Mouse (Mus musculus): Measurements from ENCODE around the gene Cck. TPM values are rescaled to one million over a fixed set of nuclear protein-coding genes. Genes with fewer than 3 reads are reported as not detected.

Gene Cck
- polyA plus RNA-seq, 1 experiment from 2014 or later = not detected

DNA sequence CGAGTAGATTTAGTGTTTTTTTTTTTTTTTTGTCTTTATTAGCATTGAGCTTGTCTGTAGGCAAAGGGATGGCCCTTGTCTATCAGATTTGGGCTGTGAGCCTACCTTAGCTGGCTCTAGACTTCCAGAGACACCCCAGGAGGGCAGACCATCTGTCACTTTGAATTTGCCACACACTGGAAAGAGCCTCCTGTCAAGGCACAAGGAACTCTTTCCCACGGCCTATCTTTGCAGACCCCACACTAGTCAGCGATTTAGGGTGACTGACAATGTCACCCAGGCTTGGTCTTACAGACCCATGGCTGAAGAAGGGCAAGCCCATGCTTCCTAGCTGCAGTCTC, 51.2 kb downstream of the Cck start:
- H3K4me3 ChIP-seq (ENCODE audit: low read depth, low read length) = no peak overlapping the region
- peaks cover 42% of the 10 kb centered on the region for H3K36me3 ChIP-seq (ENCODE audit: insufficient read depth)
- WGBS = 70% methylated on average over 3 of the region's 3 CpGs
- no peak overlapping the region for H3K4me2 ChIP-seq
- no peak for TF ChIP-seq CTCF (IDR thresholded peaks at IDR 0.05; ENCODE audit: low read depth)
- no peaks in the 10 kb centered on the region for H3K27me3 ChIP-seq (ENCODE audit: insufficient read depth, low read length)
- H3K4me1 ChIP-seq (ENCODE audit: insufficient read depth) = no peaks in the 10 kb centered on the region
- H3K9me3 ChIP-seq (ENCODE audit: low read depth, low read length) = no peaks in the 10 kb centered on the region
- no peak overlapping the region for H3K9ac ChIP-seq
- no peak for ATAC-seq (ENCODE audit: insufficient read depth)
- H3K27ac ChIP-seq (ENCODE audit: low read depth) = no peak overlapping the region
- DNase-seq = no peak

DNA sequence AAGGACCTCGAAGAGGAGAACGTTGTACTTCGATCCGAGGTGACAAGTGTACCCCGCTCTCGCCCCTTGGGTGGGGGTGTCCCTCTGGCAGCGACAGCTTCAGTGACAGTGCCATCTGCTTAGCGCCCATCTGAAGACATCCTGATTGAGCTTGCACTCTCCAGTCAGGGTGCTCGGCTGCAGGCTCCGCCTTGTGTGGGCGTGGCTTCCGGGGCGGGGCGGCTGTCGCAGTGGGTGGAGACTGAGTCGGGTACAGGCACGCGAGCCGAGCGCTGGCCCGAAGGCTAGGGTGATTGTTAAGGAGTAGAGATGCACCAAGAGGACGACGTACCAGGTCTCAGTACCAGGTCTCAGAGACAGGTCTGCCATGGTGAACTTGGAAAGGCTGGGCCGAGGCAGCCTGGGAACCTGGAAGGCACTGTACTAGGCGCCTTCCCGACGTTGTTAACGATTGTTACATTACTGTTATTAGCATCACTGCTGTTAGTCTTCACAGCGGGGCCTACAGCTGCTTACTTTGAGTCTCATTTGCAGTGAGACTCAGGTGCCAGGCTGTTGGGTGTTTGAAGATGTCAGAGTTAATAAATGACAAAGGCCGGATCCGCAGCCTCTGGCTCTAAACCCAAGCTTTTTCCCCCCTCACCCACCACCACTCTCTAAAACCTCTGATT, 51.7 kb downstream of the Cck start:
- Histone ChIP-seq H3K4me3 (ENCODE audit: low read depth, low read length) (no peak overlapping the region), H3K36me3 (ENCODE audit: insufficient read depth) (peaks cover 41% of the 10 kb centered on the region), H3K9ac (no peak overlapping the region), H3K27ac (ENCODE audit: low read depth) (no peak overlapping the region), H3K27me3 (ENCODE audit: insufficient read depth, low read length) (no peaks in the 10 kb centered on the region), H3K4me2 (no peak overlapping the region), H3K4me1 (ENCODE audit: insufficient read depth) (no peaks in the 10 kb centered on the region), H3K9me3 (ENCODE audit: low read depth, low read length) (no peaks in the 10 kb centered on the region)
- 72% methylated on average over 31 of the region's 31 CpGs for WGBS
- DNase-seq (no peak), ATAC-seq (ENCODE audit: insufficient read depth) (no peak)
- no peak for TF ChIP-seq CTCF (IDR thresholded peaks at IDR 0.05; ENCODE audit: low read depth)

DNA sequence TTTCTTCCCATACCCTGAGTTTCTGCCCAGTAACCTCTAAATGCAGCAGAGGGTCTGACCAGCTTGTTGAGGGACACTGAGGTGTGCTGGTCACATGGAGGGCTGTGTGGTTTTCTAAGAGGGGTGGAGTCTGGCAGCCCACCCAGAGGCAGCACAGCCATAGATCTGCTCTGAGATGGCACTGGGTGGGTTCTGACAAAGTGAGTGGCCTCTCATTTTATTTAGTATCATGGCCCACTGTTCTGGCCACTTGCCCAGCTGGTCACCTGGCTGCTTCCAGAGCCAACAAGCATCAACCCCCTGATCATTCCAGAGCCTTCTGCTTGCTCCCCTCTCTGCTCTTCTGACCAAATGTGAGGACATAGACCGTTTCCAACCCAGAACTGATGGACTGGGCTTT, 53.3 kb downstream of the Cck start:
- no peak overlapping the region for H3K4me3 ChIP-seq (ENCODE audit: low read depth, low read length)
- no peak overlapping the region for H3K4me2 ChIP-seq
- H3K36me3 ChIP-seq (ENCODE audit: insufficient read depth) = peaks cover 25% of the 10 kb centered on the region
- WGBS = 64% methylated on average over 1 of the region's 1 CpGs
- no peak for ATAC-seq (ENCODE audit: insufficient read depth)
- no peak for DNase-seq
- H3K4me1 ChIP-seq (ENCODE audit: insufficient read depth) = no peaks in the 10 kb centered on the region
- H3K9ac ChIP-seq = no peak overlapping the region
- H3K9me3 ChIP-seq (ENCODE audit: low read depth, low read length) = no peaks in the 10 kb centered on the region
- no peak for TF ChIP-seq CTCF (IDR thresholded peaks at IDR 0.05; ENCODE audit: low read depth)
- H3K27ac ChIP-seq (ENCODE audit: low read depth) = no peak overlapping the region
- no peaks in the 10 kb centered on the region for H3K27me3 ChIP-seq (ENCODE audit: insufficient read depth, low read length)

Other genes with a start within 250 kb of the Cck start
- gene Ulk4, start 218.5 kb downstream of the Cck start, polyA plus RNA-seq (2014; fragmentation: Nextera tagmentation; extraction: Ambion mirVana) = 123 and 125 TPM in 2 replicates
- 20.8 and 20.9 TPM in 2 replicates for gene Trak1, start 198.2 kb downstream of the Cck start, polyA plus RNA-seq (2014; fragmentation: Nextera tagmentation; extraction: Ambion mirVana)
- not detected in 2 replicates for gene Lyzl4, start 146.4 kb upstream of the Cck start, polyA plus RNA-seq (2014; fragmentation: Nextera tagmentation; extraction: Ambion mirVana)
- gene Vipr1, start 147.0 kb upstream of the Cck start, polyA plus RNA-seq (2014; fragmentation: Nextera tagmentation; extraction: Ambion mirVana) = 0.47 and 0.54 TPM in 2 replicates
- gene Sec22c, start 209.8 kb upstream of the Cck start, polyA plus RNA-seq (2014; fragmentation: Nextera tagmentation; extraction: Ambion mirVana) = 8.1 and 9.6 TPM in 2 replicates
- gene Ss18l2, start 214.6 kb upstream of the Cck start, polyA plus RNA-seq (2014; fragmentation: Nextera tagmentation; extraction: Ambion mirVana) = 105 and 109 TPM in 2 replicates
- 70.4 and 74.2 TPM in 2 replicates for gene Nktr, start 223.5 kb upstream of the Cck start, polyA plus RNA-seq (2014; fragmentation: Nextera tagmentation; extraction: Ambion mirVana)

All from lung, embryonic 14.5 days (tissue).